Mouse (Mus musculus): Measurements from ENCODE around the gene Coro1a.

Gene Coro1a

DNA sequence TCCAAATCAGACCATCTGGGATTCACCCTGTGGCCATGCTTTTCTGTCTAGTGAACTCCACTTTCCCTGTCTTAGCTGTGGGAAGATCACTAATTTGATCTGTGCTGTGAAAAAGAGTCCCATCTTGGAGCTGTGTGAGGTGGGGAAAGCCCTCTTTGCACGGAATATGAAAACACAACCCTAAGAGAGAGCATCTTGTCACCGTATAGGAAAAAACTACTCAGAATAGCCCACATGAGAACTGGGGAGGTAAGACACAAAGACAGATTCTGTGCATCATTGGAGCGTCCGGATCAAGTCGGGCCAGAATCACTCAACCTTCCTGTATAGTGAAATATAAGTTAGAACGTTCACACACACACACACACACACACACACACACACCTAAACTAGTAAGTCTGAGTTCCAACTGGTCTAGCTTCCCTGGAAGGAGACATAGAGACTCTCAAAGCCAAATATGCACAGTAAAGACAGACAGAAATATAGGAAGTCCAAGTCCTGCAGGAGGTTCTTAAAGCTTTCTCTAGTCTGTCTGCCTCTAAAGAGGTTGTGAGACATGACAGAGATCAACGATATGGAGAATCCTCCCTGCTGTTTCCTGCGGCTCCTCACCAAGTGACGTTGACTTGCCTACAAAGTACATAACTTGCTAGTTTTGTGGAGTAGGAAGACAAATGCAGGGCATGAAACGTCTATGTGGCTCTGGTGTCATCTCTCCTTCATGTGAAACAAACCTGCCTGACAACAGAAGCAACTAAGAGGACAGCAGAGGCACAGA lies 777 bp upstream of the Coro1a start:
- no peak for DNase-seq (ENCODE audit: low spot score)

DNA sequence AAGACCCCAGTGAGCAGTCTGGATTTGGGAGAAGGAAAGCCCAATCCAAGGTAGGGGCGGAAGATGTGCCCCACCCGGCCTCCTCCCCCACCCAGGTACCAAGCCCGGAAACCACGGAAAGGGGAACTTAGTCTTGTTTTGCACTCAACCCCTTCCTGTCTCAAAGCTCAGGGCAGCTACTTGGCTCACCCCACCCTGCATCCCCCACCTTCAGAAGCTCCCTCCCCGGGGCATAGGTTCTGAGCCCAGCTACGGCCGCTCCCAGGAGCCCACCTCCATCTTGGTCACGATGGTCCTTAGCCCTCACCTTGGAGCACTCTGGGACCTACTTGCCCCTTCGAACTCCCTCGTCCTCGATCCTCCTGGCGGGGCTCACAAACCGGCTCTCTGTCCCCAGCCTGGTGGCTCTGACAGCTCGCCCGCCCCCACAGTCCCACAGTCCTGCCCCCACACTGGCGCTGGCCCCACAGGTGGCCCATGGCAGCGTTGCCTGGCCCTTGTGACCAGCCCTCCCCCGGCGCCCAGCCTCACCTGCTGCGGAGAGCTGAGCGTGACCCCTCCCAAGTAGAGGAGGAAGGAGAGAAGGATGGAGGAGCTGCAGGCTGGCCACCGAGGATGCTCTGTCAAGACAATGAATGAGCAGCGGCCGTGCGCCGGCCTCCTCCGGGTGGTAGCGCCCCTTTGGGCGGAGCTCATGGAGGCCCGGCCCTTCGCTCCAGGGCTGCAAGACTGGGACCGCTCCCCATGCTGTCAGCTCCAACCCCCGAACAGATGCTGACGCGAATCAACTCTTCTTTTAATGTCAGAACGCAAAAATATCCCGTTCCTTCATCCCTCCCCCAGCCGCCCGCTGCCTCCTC lies 3.2 kb downstream of the Coro1a start:
- DNase-seq (ENCODE audit: low spot score), result no peak

DNA sequence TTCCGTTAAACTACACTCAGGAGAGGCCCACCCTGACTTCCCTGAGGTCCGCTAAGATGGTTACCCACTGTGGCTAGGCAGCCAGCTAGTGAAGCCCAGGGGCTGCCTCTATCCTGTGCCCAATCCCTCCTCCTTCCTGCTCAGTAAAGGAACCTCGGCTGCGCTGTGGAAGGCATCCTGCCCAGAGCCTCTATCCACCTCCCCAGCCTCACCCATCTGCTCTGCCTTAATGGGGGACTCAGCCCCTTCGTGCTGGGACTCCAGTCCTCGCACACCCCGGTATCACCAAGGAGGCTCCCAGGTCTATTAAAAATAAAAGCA lies 3.9 kb downstream of the Coro1a start:
- no peak for DNase-seq (ENCODE audit: low spot score)

DNA sequence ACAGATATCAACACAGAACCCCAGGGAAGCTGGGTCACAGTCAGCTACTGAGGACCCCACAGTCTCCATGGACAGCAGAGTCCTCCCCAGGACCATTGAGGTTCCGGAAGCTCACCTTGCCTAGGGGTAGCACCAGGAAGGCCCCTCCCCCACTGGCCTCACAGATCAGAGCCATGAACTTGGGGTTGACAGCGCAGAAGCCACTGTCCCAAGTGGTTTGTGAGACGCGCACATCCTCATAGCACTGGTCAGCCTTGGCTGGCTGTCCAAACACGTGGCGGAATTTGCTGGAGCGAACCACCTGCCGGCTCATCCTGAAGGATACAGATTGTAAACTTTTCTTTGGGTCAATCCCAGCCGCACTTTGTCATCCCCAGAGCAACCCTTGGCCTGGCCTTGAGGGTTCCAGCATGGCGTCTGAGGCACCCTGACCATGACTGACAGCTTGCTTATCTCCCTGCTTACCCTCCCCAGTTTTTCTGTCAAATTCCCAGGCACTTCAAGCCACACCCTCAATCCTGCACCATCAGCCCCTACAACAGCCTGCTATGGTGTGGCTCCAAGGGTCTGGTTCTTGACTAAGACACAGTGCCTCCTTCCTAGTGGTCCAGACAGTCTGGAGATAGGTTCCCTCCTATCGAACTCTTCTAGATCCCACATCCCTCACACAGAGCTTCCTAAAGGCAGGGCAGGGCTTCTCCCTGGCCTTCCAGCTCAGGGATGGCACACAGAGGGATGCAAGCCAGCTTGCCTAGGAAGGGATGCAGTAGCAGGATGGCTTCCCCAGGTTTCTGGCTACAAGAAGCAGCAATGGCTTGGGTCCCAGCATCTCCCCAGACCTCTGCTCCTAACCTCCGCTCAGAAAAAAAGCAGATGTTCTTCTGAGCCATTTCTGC lies 4.5 kb downstream of the Coro1a start:
- DNase-seq (ENCODE audit: low spot score), result no peak

DNA sequence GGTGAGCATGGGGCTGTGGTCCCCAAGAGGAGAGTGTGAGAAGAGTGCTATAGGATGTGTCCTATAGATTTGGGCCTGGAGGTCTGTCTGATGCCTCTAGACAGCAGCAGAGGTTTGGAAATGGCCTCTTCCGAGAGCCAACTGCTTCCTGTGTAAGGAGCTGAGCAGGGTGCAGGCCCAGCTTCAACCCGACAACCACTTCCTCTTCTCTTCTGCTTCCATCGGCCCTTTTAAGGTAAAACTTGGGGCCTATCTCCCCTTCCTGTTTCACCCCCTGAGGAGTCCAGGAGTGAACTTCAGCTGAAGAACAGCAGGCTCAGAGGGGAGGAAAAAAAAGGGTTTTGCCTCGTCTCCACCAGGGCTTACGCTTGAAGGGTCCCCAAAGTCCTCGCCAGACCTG lies 5.2 kb downstream of the Coro1a start:
- DNase-seq (ENCODE audit: low spot score), result no peak

DNA sequence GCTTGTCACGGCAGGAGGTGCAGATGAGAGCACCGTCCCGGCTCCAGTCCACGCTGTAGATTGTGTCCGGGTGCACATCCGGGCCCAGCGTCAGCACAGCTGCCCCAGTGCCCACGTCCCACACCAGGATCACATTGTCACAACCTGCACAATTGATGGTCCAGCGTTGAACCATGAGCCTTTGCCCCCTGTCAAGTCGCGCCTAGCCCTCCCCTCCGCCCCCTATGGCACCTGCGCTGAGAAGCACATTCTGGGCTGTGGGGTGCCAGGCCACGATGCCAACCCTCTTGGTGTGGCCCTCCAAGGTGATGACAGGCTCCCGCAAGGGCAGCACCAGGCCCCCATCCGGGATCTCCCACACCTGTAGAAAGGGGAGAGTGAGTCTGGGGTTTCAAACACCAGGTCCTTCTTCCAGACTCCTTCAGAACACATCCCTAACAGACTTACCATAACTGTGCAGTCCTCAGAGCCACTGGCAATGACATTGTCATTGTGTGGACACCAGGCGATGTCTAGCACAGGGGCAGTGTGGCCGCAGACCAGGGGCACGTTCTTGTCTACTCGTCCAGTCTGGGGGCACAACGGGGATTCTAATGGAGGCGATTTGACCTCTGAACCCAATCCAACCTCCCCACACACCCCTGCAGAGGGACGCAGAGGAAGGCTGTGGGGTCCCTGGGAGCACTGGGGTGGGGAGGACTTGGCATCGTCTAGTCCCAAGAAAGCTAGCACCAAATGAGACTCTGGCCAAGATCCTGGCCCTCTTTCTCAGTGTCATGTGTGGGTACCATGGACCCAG lies 5.8 kb downstream of the Coro1a start:
- no peak for DNase-seq (ENCODE audit: low spot score)

DNA sequence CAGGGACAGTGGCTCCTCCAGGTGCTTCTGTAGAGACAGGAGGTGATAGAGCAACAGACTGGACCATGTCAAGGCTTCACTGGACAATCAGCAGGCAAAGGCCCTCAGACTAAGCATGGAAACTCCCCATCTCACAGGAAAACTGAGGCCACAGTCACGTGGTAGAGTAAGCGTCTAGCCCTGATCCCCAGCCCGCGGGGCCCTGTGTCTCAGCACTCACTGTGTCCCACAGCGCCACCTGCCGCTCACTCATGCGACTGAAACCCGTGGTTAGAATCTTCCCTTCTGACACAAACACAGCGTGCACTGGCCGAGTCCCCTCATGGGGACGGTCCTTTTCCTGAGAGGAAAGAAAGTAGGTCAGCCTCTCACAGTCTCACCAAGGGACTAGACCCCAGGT lies 6.5 kb downstream of the Coro1a start:
- DNase-seq (ENCODE audit: low spot score), result peak; percentile 66

DNA sequence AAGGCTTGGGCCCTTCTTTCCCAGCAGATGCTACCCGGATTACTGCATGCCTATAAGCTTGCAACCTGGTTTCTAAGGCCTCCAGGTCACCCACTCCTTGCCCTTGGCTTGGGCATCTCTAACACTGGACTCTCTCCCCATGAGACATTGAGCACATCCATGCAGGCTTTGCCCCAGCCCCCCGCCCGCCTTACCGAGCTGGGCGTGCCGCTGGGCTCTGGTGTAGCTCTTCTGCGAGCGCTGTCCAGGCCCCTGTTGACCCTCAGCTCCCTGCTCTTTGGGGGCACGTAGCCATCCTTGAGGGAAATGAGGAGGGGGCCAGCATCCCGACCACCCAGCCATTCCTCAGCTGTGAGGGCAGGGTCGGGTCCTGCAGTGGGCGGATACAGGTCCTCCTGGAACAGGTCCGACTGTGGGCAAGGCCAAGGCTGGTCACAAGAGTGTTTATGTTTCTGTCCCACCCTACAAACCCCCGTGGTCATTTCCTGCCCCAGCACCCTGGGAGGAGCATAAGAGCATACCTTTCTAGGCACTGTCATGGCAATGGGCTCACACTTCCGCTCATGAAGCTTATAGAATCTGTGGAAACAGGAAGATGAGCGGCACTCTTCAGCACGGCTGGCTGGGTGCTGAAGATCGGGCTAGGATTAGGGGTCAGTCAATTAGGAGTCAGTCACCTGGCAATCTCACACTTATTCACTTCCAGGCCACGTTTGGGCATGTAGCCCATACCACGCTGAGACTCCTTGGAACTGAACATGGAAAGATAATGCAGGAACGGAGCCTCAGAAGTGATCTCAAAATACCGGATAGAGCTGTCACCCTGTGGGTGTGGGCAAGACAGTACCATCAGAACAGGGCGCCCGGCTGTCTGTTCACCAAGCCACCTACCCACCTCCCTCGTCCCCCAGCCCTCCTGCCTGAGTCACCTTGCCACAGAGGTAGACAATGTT lies 7.2 kb downstream of the Coro1a start:
- DNase-seq (ENCODE audit: low spot score), result no peak

DNA sequence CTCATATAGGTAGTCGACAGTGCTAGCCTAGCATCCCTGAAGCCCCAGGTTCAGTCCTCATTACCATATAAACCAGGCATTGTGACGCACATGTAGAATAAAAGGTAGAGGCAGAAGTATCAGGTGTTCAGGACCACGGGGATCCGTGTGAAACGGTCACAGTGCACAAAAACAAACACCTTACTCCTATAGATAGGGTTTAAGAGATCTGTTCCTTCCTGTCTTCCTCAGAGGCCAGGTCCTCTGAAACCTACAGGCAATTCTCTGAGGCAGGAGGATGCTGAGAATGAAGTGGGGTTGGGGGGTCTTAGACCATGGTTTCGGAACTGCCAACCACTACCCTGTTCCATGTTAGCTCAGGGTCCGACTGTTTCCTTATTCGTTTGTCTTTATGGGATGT lies 9.7 kb downstream of the Coro1a start:
- DNase-seq (ENCODE audit: low spot score), result no peak

DNA sequence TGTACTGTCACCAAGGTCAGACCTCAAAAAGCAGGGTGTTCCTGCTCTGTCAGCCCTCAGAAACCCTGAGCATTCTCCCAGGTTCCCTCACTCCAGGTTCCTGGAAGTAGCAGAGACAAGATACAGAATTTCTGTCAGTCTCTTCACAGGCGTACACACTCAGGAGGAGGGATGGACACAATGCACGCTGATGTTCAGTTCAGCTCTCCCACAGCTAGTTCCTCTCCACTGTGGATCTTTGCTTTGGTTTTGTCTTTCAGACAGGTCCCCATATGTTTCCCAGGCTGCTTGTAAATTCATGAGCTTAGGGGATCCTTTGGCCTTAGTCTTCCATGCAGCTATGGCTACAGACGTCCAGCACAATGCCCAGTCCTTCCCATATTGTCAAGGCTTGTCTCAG lies 10.7 kb downstream of the Coro1a start:
- no peak for DNase-seq (ENCODE audit: low spot score)

DNA sequence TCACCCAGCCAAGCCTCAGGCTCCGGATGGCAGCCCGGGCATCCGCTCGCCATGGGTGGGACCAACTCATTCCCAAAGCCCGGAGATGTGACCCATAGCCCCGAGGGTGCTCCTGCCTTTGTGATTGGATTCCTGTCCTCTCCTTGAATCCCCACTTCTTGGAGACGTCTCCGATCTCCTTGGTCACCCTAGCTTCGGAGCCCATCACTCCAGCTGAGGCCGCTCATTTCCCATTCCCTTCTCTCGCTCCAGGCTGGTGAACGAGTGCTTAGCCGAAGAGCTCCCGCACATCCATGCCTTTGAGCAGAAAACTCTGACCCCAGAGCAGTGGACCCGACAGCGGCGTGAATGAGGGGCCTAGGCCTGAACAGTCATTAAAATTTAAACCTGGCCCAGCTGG lies 11.3 kb downstream of the Coro1a start:
- DNase-seq (ENCODE audit: low spot score), result no peak

DNA sequence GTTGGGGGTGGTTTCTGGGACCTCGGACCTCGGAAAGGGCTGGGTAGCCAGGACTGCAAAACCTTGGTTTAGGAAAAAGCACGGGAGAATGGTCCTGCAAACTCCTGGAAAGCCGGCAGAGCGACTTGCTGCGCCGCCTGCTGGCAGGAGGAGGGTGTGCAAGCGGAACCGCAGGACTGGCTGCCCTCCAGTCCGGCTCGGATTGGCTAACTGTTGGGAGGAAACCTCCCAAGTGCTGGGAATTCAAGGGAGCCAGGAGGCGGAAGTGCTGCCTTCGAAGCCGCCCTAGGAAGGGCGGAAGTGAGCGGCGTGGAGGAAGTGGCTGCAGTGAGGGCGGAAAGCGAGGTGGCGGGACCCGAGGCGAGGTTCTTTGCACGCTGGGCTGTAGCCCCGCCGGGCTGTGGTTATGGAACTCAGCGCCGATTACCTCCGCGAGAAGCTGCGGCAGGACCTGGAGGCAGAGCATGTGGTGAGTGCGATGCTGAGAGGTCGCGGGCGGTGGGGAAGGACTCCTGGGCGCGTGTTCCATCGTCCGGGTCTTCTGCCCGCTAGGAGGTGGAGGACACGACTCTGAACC lies 11.9 kb downstream of the Coro1a start, which contains the start of gene Slx1b:
Gene Slx1b (minus strand): TSS at position 154 of the 577 bp plus-strand sequence.
- DNase-seq (ENCODE audit: low spot score), result peak; percentile 93

DNA sequence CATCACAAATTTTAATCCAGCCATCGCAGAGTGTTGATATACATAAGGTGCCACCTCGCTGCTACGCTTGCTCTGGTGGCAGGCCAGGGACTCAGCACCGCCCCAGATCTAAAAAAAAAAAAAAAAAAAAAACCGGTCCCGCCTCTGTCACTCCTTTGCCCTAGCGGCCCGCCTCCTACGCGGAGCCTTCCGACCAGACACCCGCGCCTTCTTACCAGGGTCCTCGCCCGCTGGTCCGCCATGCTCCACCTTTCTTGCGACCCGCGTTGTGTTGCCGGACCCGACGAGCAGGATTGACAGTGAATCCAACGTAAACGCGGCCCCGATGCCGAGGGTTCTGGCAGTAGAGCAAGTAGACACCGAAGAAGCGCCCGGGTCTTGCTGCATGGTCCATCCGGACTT lies 12.4 kb downstream of the Coro1a start, which contains the start of gene Bola2:
Gene Bola2 (plus strand): TSS at position 192 of the 402 bp plus-strand sequence.
- DNase-seq (ENCODE audit: low spot score), result peak; percentile 72

DNA sequence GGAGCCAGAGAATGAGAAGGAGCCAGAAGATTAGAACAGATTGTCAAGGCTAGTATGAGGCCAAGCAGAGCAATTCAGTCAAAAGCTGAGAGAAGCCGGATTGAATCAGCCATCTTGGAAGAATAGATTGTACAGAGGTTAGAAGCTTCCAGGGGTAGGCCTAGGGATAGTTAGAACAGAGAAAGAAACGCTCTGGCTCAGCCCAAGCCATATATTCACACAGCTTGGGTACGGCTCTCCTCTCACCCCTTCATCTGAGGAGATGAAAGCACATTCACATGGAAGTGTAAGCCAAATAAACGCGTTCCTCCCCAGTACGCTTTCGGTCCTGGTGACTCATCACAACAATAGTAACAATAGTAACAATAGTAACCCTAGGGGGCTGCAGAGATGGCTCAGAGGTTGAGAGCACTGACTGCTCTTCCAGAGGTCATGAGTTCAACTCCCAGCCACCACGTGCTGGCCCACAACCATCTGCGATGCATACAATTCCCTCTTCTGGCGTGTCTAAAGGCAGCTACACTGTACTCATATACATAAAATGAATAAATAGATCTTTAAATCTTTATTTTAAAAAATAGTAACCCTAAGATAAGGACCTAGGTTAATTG lies 13.0 kb downstream of the Coro1a start:
- no peak for DNase-seq (ENCODE audit: low spot score)

DNA sequence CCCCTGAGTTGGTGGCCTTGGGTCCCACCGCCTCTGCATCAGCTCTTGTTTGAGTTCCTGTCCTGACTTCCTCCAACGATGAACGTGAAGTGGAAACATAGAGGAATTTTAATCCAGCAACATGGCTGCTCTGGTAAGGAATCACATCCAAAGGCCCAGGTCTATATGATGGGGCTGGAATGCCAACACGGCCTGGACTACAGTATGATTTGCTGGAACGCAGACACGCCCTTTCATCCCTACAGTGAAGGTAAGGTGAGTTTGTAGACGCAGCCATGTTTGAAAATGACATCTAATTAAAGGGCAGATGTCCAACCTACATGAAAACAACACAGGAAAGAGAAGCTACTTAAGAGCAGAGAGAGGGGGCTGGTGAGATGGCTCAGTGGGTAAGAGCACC lies 13.8 kb downstream of the Coro1a start:
- DNase-seq (ENCODE audit: low spot score), result no peak

DNA sequence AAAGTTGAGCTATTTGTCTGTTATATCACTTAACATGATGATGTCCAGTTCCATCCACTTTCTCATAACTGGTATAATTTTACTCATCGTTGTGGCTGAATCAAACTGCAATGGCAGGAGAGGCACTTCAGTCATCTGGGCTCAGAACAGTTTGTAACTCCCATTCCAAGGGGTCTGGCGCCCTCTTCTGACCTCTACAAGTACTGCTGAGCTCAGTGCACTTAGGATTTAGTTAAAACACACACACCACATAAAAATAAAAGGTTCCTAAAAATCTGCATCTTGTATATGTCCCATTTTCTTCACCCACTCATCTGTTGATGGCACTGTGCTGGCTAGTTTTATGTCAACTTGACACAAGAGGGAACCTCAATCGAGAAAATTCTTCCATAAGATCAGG lies 14.3 kb downstream of the Coro1a start:
- peak; percentile 90 for DNase-seq (ENCODE audit: low spot score)

DNA sequence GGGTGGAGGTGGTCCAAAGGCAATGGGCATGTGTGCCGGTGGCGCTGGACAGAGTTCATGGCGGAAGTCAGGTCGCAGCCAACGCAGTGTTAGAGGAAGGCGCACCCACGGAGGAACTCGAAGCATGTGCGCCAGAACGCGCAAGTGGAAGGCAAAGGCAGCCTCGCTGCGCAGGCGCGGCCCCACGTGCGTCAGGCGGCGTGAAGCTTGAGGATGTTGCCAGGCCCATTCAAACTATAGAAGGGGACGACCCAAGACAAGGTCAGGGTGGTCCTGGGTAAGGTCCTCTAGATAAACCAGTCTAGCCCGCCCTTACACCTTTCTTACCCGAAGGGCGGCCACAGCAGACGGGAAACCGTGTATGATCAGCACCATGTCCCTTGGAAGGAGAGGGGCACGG lies 15.2 kb downstream of the Coro1a start:
- DNase-seq (ENCODE audit: low spot score), result no peak

DNA sequence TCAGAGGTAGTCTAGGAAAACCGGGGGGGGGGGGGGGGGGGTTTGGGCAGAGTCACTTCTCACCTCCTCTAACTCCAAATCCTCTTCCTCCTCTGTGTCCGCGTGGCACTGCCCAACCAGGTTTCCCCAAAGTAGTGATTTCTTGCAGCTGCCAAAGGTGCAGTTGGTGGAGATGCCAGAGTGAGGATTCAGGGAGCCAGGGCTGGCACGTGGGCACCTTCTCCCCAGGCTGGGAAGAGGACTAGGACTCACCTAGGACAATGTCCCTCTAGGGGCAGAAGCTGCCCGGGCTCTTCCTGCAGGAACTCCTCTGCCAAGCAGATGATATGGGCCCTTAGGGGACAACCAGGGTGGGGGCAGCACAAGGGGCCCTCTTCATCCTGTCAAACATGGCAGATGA lies 15.9 kb downstream of the Coro1a start:
- no peak for DNase-seq (ENCODE audit: low spot score)

DNA sequence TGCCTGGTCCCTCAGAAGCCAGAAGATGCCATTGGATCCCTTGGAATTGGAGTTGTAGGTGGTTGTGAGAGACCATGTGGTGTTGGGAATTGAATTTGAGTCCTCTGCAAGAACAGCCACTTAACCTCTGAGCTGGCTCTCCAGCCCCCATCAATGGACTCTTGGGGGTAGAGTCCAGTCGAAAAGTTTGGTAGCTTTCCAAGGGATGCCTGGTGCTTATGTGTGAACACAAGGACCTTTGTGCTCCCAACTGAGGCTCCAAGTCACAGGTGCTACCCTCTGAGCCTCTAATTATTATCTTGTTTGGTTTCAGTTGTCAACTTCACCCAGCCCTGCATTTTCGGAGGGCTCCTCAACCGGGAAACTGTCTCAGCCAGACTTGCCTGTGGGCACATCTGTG lies 16.9 kb downstream of the Coro1a start:
- no peak for DNase-seq (ENCODE audit: low spot score)

DNA sequence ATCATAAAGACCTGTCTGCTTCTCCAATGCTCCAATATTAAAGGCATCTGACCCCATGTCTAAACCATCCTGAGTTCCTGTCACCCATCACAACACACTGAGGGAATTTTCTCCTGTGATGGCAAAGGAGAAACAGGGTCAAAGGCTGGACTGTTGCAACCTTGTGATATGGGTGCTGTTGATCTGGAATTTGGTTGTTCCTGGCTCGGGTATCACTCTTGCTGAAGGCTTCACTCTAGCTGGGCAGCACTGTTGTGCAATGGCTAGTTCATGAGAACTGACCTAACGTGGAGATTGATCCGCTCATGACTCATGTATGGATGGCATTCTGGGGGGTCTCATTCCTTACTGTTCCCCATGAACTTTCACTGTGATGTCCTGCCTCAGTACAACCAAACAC lies 18.6 kb downstream of the Coro1a start:
- DNase-seq (ENCODE audit: low spot score), result no peak

Measured in adipocyte (in vitro differentiated cells).